Mouse (Mus musculus) lung, postnatal 0 days (tissue): ENCODE measurements at regions not wholly inside any gene's neighbourhood (a gene's known extent, or its start where the extent isn't known, plus 50 kb on each side); places are given as distances from the start of the nearest gene placed in this dataset. TPM values are rescaled to one million over a fixed set of nuclear protein-coding genes. Genes with fewer than 3 reads are reported as not detected.

Experiments
- ATAC-seq: fragments of 200-750 bp; cut with Nextera tagmentation; 2 replicates; pipeline ENCODE4 v1.8.0; 2017; ENCODE audit warnings: moderate library complexity
- DNase-seq: peaks from one replicate; pipeline ENCODE4 v3.0.0-alpha.2; 2016; ENCODE audit warnings: low spot score
- H3K27ac ChIP-seq: fragments of 300-500 bp; sonication (generic); 2 replicates; pipeline ENCODE4 v1.5.1; 2014; ENCODE audit warnings: antibody characterized with exemption, mild to moderate bottlenecking, low read length, mixed read lengths
- H3K27me3 ChIP-seq: fragments of 300-500 bp; sonication (generic); replicated peaks from 2 replicates; pipeline ENCODE4 v1.6.1; 2014; ENCODE audit warnings: low read length, mixed read lengths; ENCODE audit not compliant: insufficient read depth
- H3K36me3 ChIP-seq: fragments of 300-500 bp; sonication (generic); 2 replicates; pipeline ENCODE4 v1.6.1; 2014; ENCODE audit warnings: low read length, mixed read lengths; ENCODE audit not compliant: insufficient read depth
- H3K4me1 ChIP-seq: fragments of 300-500 bp; sonication (generic); 2 replicates; pipeline ENCODE4 v1.6.1; 2014; ENCODE audit warnings: antibody characterized with exemption, low read depth, low read length, mixed read lengths; ENCODE audit not compliant: insufficient read depth
- H3K4me2 ChIP-seq: fragments of 300-500 bp; sonication (generic); replicated peaks from 2 replicates; pipeline ENCODE4 v1.6.1; 2014; ENCODE audit warnings: low read depth, mild to moderate bottlenecking, low read length, moderate library complexity, mixed read lengths
- H3K4me3 ChIP-seq: fragments of 300-500 bp; sonication (generic); 2 replicates; pipeline ENCODE4 v1.5.1; 2014; ENCODE audit warnings: low read depth, low read length
- H3K9ac ChIP-seq: fragments of 300-500 bp; sonication (generic); replicated peaks from 2 replicates; pipeline ENCODE4 v1.6.1; 2014; ENCODE audit warnings: low read depth, mild to moderate bottlenecking
- H3K9me3 ChIP-seq: fragments of 300-500 bp; sonication (generic); 2 replicates; pipeline ENCODE4 v1.6.1; 2016; ENCODE audit warnings: low read length, mixed read lengths
- CTCF ChIP-seq: IDR thresholded peaks from 2 replicates; pipeline ENCODE4 v1.5.1; 2016; ENCODE audit warnings: antibody characterized with exemption, mild to moderate bottlenecking
- EP300 ChIP-seq: IDR thresholded peaks from 2 replicates; pipeline ENCODE4 v1.6.1; 2016; ENCODE audit warnings: antibody characterized with exemption, mild to moderate bottlenecking, control low read depth
- WGBS: fragments of 180-500 bp; shearing (Covaris S2); extraction: QIAGEN DNeasy Blood & Tissue Kit; methylation state at CpG from one replicate; pipeline ENCODE4 v1.1.7; 2014; 5-methylcytosine and 5-hydroxymethylcytosine counted together
- microRNA-seq: library from miRNA; unstranded; fragments of <30 nt; microRNA quantifications from one replicate; pipeline ENCODE4, GENCODE M21; 2016

DNA sequence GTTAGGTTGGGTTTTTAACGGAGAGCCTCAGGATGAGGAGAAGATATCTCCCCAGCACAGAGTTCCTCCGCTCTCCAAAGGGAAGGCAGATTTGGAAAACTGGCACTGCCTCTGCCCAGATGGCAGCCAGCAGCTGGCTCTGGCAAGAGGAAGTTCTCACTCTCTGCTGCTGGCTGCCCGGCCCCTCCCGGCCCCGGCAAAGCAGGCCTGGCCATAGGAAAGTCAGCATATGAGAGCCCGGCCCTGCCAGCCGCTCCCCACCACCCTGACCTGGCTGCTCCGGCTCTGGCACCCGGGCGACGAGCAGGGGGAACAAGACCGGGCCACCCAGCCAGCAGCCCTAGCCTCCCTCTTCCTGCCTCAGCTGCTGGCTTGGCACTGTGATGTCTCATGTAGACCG lies 89.1 kb upstream of the Prox1 start:
- Histone ChIP-seq H3K9ac (no peak overlapping the region), H3K4me3 (no peak overlapping the region), H3K27ac (no peak overlapping the region), H3K4me2 (no peak overlapping the region), H3K36me3 (no peaks in the 10 kb centered on the region), H3K9me3 (no peaks in the 10 kb centered on the region), H3K27me3 (no peaks in the 10 kb centered on the region), H3K4me1 (no peaks in the 10 kb centered on the region)
- ATAC-seq (no peak), DNase-seq (no peak)
- 79% methylated on average over 11 of the region's 13 CpGs for WGBS
- TF ChIP-seq EP300 (no peak), CTCF (no peak)

DNA sequence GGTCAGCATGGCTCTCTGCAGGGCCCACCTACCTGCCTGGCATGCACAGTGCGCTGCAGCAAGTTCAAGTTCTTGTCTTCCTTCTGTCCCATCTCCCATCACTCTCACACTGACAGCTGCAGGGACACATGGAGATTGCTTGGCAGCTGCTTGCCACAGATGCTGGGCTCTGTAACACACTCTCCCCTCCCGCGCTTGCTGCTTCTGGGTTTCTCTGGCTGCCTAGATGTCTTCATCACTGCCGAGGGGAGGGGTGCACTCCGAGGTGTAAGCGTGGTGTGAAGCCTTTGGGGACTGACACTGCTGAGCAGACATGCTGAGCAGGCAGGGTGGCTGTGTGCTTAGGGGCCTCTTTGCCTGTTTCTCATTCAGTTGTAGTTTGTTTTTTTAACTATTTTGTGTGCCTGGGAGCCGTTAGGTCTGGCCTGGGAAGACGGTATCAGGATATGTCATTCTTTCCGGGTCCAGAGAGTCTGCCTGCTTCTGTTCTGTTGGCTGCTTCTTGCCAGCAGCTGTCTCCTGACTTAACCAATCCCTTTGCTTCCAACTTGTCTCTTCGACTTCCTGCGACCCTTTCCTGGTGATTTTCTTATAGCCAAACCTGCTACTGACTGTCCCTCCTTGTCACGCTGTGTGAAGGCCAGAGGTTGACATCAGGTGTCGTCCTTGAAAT lies 80.2 kb upstream of the Prox1 start:
- H3K4me3 ChIP-seq, result no peak overlapping the region
- 32% methylated on average over 13 of the region's 13 CpGs for WGBS
- no peak overlapping the region for H3K4me2 ChIP-seq
- no peaks in the 10 kb centered on the region for H3K27me3 ChIP-seq
- H3K27ac ChIP-seq, result no peak overlapping the region
- no peaks in the 10 kb centered on the region for H3K4me1 ChIP-seq
- no peak overlapping the region for H3K9ac ChIP-seq
- ATAC-seq (0 out of 2 replicates have a peak, but pooled peaks have one; percentile 26), DNase-seq (peak; percentile 17)
- H3K36me3 ChIP-seq, result no peaks in the 10 kb centered on the region
- H3K9me3 ChIP-seq, result no peaks in the 10 kb centered on the region
- TF ChIP-seq CTCF (no peak), EP300 (no peak)

DNA sequence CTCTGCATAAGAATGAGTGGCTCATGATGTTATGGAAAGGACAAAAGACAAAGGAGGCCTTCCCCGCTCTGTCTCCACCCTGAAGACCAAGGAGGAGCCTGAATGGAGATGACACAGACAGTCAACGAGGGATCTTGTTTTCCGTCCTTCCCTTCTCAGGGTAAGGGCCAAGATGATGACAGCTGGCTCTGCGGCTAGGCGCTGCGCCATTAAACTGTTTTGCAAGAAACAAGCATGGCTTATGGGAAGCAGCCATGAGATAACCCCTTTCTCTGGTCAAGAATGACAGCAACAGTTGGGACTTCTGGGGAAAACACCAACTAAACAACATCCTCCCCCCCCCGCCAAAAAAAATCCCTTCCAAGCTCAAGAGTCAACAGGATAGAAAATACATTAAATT lies 72.0 kb upstream of the Prox1 start:
- 76% methylated on average over 7 of the region's 7 CpGs for WGBS
- no peaks in the 10 kb centered on the region for H3K4me1 ChIP-seq
- H3K27me3 ChIP-seq, result no peaks in the 10 kb centered on the region
- H3K9ac ChIP-seq, result no peak overlapping the region
- ATAC-seq (no peak), DNase-seq (no peak)
- no peak for TF ChIP-seq CTCF
- no peak for TF ChIP-seq EP300
- no peak overlapping the region for H3K4me3 ChIP-seq
- H3K9me3 ChIP-seq, result no peaks in the 10 kb centered on the region
- no peaks in the 10 kb centered on the region for H3K36me3 ChIP-seq
- no peak overlapping the region for H3K4me2 ChIP-seq
- no peak overlapping the region for H3K27ac ChIP-seq

DNA sequence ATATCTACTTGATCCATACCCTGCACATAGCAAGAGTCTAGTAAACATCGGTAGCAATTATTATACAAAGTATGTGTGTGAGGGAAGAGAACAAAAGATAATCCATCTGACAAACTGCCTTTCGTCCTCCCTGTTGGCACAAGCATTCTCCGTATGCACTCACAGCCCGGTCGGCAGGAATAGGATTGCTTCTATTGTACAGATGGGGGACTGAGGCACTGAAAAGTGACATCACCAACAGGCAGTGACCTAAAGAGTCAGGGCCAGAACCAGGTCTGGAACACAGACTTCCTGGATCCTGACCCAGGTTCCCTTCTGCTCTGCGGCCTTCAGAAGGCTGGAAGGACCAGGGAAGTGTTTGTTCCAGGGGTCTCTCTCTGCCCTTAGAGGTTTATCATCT lies 69.3 kb upstream of the Prox1 start:
- no peak overlapping the region for H3K4me3 ChIP-seq
- DNase-seq (no peak), ATAC-seq (no peak)
- WGBS, result 55% methylated on average over 6 of the region's 6 CpGs
- no peaks in the 10 kb centered on the region for H3K36me3 ChIP-seq
- TF ChIP-seq EP300, result no peak
- no peak for TF ChIP-seq CTCF
- no peaks in the 10 kb centered on the region for H3K4me1 ChIP-seq
- H3K4me2 ChIP-seq, result no peak overlapping the region
- H3K27ac ChIP-seq, result no peak overlapping the region
- no peak overlapping the region for H3K9ac ChIP-seq
- no peaks in the 10 kb centered on the region for H3K9me3 ChIP-seq
- no peaks in the 10 kb centered on the region for H3K27me3 ChIP-seq

DNA sequence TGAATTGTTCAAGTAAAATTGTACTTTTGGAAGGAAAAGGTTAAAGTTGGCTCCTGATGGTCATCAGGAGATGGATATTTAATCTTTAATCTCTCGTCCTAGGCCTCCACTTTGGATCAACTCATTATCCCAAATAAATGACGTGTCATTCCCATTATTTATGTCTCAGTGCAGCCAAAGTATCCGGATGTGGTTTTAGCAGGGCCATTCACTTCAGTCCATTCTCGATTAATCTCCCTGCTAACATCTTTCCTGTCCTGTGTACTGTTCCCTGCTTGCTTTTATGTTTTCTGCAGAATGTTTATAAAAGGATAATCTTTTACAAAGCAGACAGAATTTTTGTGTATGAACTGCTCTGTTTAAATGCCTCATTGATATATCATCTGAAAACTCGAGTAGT lies 60.4 kb upstream of the Prox1 start:
- Histone ChIP-seq H3K9me3 (no peaks in the 10 kb centered on the region), H3K9ac (no peak overlapping the region), H3K4me1 (no peaks in the 10 kb centered on the region), H3K36me3 (no peaks in the 10 kb centered on the region), H3K27ac (no peak overlapping the region), H3K4me3 (no peak overlapping the region), H3K27me3 (no peaks in the 10 kb centered on the region), H3K4me2 (no peak overlapping the region)
- WGBS, result 30% methylated on average over 5 of the region's 5 CpGs
- ATAC-seq, result no peak
- TF ChIP-seq EP300, result no peak
- DNase-seq, result no peak

DNA sequence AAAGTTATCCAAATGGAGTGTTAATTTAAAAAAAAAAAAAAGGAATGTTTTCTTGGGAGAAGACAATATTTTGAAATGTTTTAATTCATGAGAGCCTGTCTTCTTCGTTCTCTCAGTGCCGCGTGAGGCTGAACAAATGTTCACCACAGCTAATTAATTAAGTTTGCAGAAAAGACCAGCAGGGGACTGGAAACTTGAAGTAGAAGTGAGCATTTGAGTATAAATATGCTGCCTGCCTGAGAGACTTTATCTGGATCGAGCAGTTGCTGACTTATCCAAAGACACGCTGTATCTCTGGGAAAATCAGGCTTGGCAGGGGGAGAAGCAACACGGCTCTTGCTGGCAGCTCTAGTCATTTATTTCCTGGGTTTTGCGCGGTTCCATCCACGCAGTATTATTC lies 49.9 kb upstream of the Prox1 start:
- peak; percentile 9; the same call in 1 of the 2 replicates for ATAC-seq
- Histone ChIP-seq H3K27me3 (no peaks in the 10 kb centered on the region), H3K4me2 (no peak overlapping the region), H3K4me1 (no peaks in the 10 kb centered on the region), H3K4me3 (no peak overlapping the region), H3K9ac (no peak overlapping the region), H3K27ac (no peak overlapping the region), H3K9me3 (no peaks in the 10 kb centered on the region), H3K36me3 (no peaks in the 10 kb centered on the region)
- no peak for TF ChIP-seq EP300
- no peak for TF ChIP-seq CTCF
- peak; percentile 37 for DNase-seq
- 45% methylated on average over 9 of the region's 9 CpGs for WGBS

Small RNAs in the stretch of these regions (microRNA-seq; reads per million reads assigned to microRNA genes)
- not detected for gene Gm47294
